In genomic region chr1:33892784-33893183, GRCm38 (mm10) we compare ENCODE assay signal across 9 mouse cellular contexts. TPM values are rescaled to one million over a fixed set of nuclear protein-coding genes. Genes with fewer than 3 reads are reported as not detected.
DNase-seq lines count a peak whose midpoint lies in the region; ATAC-seq and TF ChIP-seq lines count a peak whose summit lies in the region.
"Had no signal": no experiment of that assay in that cellular context is flagged by ENCODE, and none has a peak within 500 bp of the region (broad histone marks: within the 10 kb centered on the region; RNA-seq: fewer than 3 reads in every experiment).

No protein-coding gene starts in this region.

- TF ChIP-seq CTCF in stomach, postnatal 0 days (IDR thresholded peaks at IDR 0.05; ENCODE audit: low read depth), result peak; percentile 82

- no peaks in the 10 kb centered on the region for H3K27me3 ChIP-seq in limb, embryonic 11.5 days (ENCODE audit: control insufficient read depth, insufficient read depth, low read length)
- H3K27me3 ChIP-seq in limb, embryonic 10.5 days (ENCODE audit: low read depth, poor library complexity, severe bottlenecking), result no peaks in the 10 kb centered on the region
- H3K27me3 ChIP-seq in stomach, postnatal 0 days (ENCODE audit: control insufficient read depth, insufficient read depth, low read length), result no peaks in the 10 kb centered on the region
- H3K27me3 ChIP-seq: heart, embryonic 13.5 days had no signal

- ATAC-seq in limb, embryonic 11.5 days (ENCODE audit: insufficient number of reproducible peaks, low FRiP score, low TSS enrichment, low read depth), result no peak
- no peak for ATAC-seq in stomach, postnatal 0 days (ENCODE audit: low FRiP score, low TSS enrichment)

- DNase-seq in adrenal gland, adult 18-20 months (ENCODE audit: low spot score in 2 of 2), result peak; percentile 42 to 52
- DNase-seq in adrenal gland, postnatal 4 days (ENCODE audit: low spot score in 2 of 2), result no peak
- peak; percentile 41 for DNase-seq in limb, embryonic 11.5 days (ENCODE audit: low spot score)
- DNase-seq in limb, embryonic 10.5 days (ENCODE audit: low spot score), result no peak
- DNase-seq in R1 (ENCODE audit: low read depth, low spot score), result peak; percentile 65
- DNase-seq in embryo, embryonic 11 days, result peak; percentile 60
- DNase-seq in left cerebral cortex, postnatal 36 days (ENCODE audit: low spot score in 2 of 2), result peak; percentile 14 to 35
- peak; percentile 41 for DNase-seq in stomach, postnatal 0 days (ENCODE audit: low spot score)

- intact Hi-C loops in left cerebral cortex, postnatal 36 days (cut with DNase I), result loop anchor here (2.0 kb wide), 1 partner anchor 74 kb away; no protein-coding TSS in a partner anchor

- no peak overlapping the region for H3K27ac ChIP-seq in limb, embryonic 11.5 days (replicated peaks; ENCODE audit: low read depth, low read length)
- no peak overlapping the region for H3K27ac ChIP-seq in limb, embryonic 10.5 days
- no peak overlapping the region for H3K27ac ChIP-seq in stomach, postnatal 0 days (replicated peaks)
- H3K27ac ChIP-seq: heart, embryonic 13.5 days had no signal

- no peaks in the 10 kb centered on the region for H3K4me1 ChIP-seq in limb, embryonic 11.5 days (ENCODE audit: control insufficient read depth, insufficient read depth, low read length)
- no peaks in the 10 kb centered on the region for H3K4me1 ChIP-seq in limb, embryonic 10.5 days
- no peaks in the 10 kb centered on the region for H3K4me1 ChIP-seq in stomach, postnatal 0 days (replicated peaks; ENCODE audit: control insufficient read depth, insufficient read depth)

- TF ChIP-seq EP300 in stomach, postnatal 0 days (optimal IDR thresholded peaks at IDR 0.05), result no peak

- no peak overlapping the region for H3K9ac ChIP-seq in limb, embryonic 11.5 days (ENCODE audit: low read length)
- no peak overlapping the region for H3K9ac ChIP-seq in stomach, postnatal 0 days (ENCODE audit: low read length)
- H3K9ac ChIP-seq: heart, embryonic 13.5 days had no signal

- no peaks in the 10 kb centered on the region for H3K9me3 ChIP-seq in limb, embryonic 11.5 days (ENCODE audit: control insufficient read depth, low read length)
- H3K9me3 ChIP-seq in limb, embryonic 10.5 days (replicated peaks), result no peaks in the 10 kb centered on the region
- no peaks in the 10 kb centered on the region for H3K9me3 ChIP-seq in stomach, postnatal 0 days (ENCODE audit: control insufficient read depth, low read length)
- H3K9me3 ChIP-seq: heart, embryonic 13.5 days had no signal

- H3K4me3 ChIP-seq in limb, embryonic 11.5 days (ENCODE audit: low read depth, low read length), result no peak overlapping the region
- no peak overlapping the region for H3K4me3 ChIP-seq in limb, embryonic 10.5 days
- H3K4me3 ChIP-seq in stomach, postnatal 0 days (ENCODE audit: low read depth, low read length), result no peak overlapping the region
- H3K4me3 ChIP-seq: heart, embryonic 13.5 days had no signal

- H3K4me2 ChIP-seq in limb, embryonic 11.5 days (ENCODE audit: low read depth, severe bottlenecking), result no peak overlapping the region
- no peak overlapping the region for H3K4me2 ChIP-seq in stomach, postnatal 0 days (replicated peaks; ENCODE audit: low read depth)
- H3K4me2 ChIP-seq: heart, embryonic 13.5 days had no signal

- WGBS in limb, embryonic 11.5 days, result 68% methylated on average over 10 of the region's 10 CpGs
- 63% methylated on average over 10 of the region's 10 CpGs for WGBS in limb, embryonic 10.5 days
- WGBS in stomach, postnatal 0 days, result 59% methylated on average over 10 of the region's 10 CpGs

- no peaks in the 10 kb centered on the region for H3K36me3 ChIP-seq in limb, embryonic 11.5 days (ENCODE audit: control insufficient read depth, insufficient read depth, low read length)
- H3K36me3 ChIP-seq in limb, embryonic 10.5 days, result no peaks in the 10 kb centered on the region
- no peaks in the 10 kb centered on the region for H3K36me3 ChIP-seq in stomach, postnatal 0 days (ENCODE audit: control insufficient read depth, insufficient read depth, low read length)
- H3K36me3 ChIP-seq: heart, embryonic 13.5 days had no signal

RNA-seq across cellular contexts. Expression of gene Bend6, which starts 14.8 kb away (rescaled TPM):
- total RNA-seq in adrenal gland, adult 18-20 months (2021), result 1 to 10 TPM in 1 of 2 experiments, under 1 TPM in 1; 0.83 to 1.2 TPM
- total RNA-seq in adrenal gland, postnatal 4 days (2021), result 1 to 10 TPM; 2.1 to 2.5 TPM
- 0.78 and 1.5 TPM in 2 replicates for polyA plus RNA-seq in limb, embryonic 11.5 days (2014; fragmentation: Nextera tagmentation; extraction: Ambion mirVana)
- 1.2 and 1.5 TPM in 2 replicates for polyA plus RNA-seq in limb, embryonic 10.5 days (2016; fragmentation: Nextera tagmentation; extraction: Ambion mirVana)
- total RNA-seq in left cerebral cortex, postnatal 36 days (2021), result 100 to 1,000 TPM; 128 to 136 TPM
- 0.86 and 0.91 TPM in 2 replicates for polyA plus RNA-seq in stomach, postnatal 0 days (2015; fragmentation: Nextera tagmentation; extraction: Ambion mirVana)

RNA-seq across cellular contexts. Expression of gene Dst, which starts 15.2 kb away (rescaled TPM):
- total RNA-seq in adrenal gland, adult 18-20 months (2021), result 100 to 1,000 TPM; 123 to 171 TPM
- total RNA-seq in adrenal gland, postnatal 4 days (2021), result 100 to 1,000 TPM; 136 to 151 TPM
- 14.7 and 18.6 TPM in 2 replicates for polyA plus RNA-seq in limb, embryonic 11.5 days (2014; fragmentation: Nextera tagmentation; extraction: Ambion mirVana)
- 7.2 and 9.7 TPM in 2 replicates for polyA plus RNA-seq in limb, embryonic 10.5 days (2016; fragmentation: Nextera tagmentation; extraction: Ambion mirVana)
- 100 to 1,000 TPM; 243 to 269 TPM for total RNA-seq in left cerebral cortex, postnatal 36 days (2021)
- 16.4 and 17.1 TPM in 2 replicates for polyA plus RNA-seq in stomach, postnatal 0 days (2015; fragmentation: Nextera tagmentation; extraction: Ambion mirVana)

Comparison
In these comparisons a context has a peak if more than half of its experiments do, and no peak if none do; other contexts are left out.
1. DNase-seq: peak in adrenal gland, adult 18-20 months (2 of 2), limb, embryonic 11.5 days (single experiment), R1 (single experiment), embryo, embryonic 11 days (single experiment), left cerebral cortex, postnatal 36 days (2 of 2) and stomach, postnatal 0 days (single experiment); none in adrenal gland, postnatal 4 days (0 of 2) and limb, embryonic 10.5 days (single experiment).
2. RNA of gene Bend6, which starts 14.8 kb away (total RNA-seq): 128 to 136 TPM in left cerebral cortex, postnatal 36 days; 2.1 to 2.5 TPM in adrenal gland, postnatal 4 days and 0.83 to 1.2 TPM in adrenal gland, adult 18-20 months; every median in the first group is over 10 times any median in the second.